Mouse (Mus musculus) kidney, embryonic 15.5 days (tissue): ENCODE measurements at regions not wholly inside any gene's neighbourhood (a gene's known extent, or its start where the extent isn't known, plus 50 kb on each side); places are given as distances from the start of the nearest gene placed in this dataset.

ENCODE experiments used
- ATAC-seq: fragments of 200-750 bp; cut with Nextera tagmentation; replicated peaks from 2 replicates; pipeline ENCODE4 v1.8.0; 2017; ENCODE audit warnings: moderate TSS enrichment; ENCODE audit not compliant: low FRiP score
- H3K27ac ChIP-seq: fragments of 300-500 bp; sonication (generic); 2 replicates; pipeline ENCODE4 v1.5.1; 2015; ENCODE audit warnings: mild to moderate bottlenecking, inconsistent platforms
- H3K27me3 ChIP-seq: fragments of 300-500 bp; sonication (generic); 2 replicates; pipeline ENCODE4 v1.6.1; 2015; ENCODE audit warnings: inconsistent platforms
- H3K36me3 ChIP-seq: fragments of 300-500 bp; sonication (generic); 2 replicates; pipeline ENCODE4 v1.6.1; 2015; ENCODE audit warnings: inconsistent platforms
- H3K4me1 ChIP-seq: fragments of 300-500 bp; sonication (generic); 2 replicates; pipeline ENCODE4 v1.6.1; 2015; ENCODE audit warnings: inconsistent platforms
- H3K4me2 ChIP-seq: fragments of 300-500 bp; sonication (generic); 2 replicates; pipeline ENCODE4 v1.6.1; 2015; ENCODE audit warnings: moderate library complexity, mild to moderate bottlenecking, inconsistent platforms
- H3K4me3 ChIP-seq: fragments of 300-500 bp; sonication (generic); replicated peaks from 2 replicates; pipeline ENCODE4 v1.5.1; 2015; ENCODE audit warnings: mild to moderate bottlenecking, inconsistent platforms
- H3K9ac ChIP-seq: fragments of 300-500 bp; sonication (generic); 2 replicates; pipeline ENCODE4 v1.6.1; 2015; ENCODE audit warnings: mild to moderate bottlenecking, inconsistent platforms
- H3K9me3 ChIP-seq: fragments of 300-500 bp; sonication (generic); replicated peaks from 2 replicates; pipeline ENCODE4 v1.6.1; 2016; ENCODE audit warnings: inconsistent platforms
- WGBS: fragments of 180-500 bp; shearing (Covaris S2); methylation state at CpG from one replicate; pipeline ENCODE4 v1.1.7; 2015; ENCODE audit warnings: mixed read lengths; 5-methylcytosine and 5-hydroxymethylcytosine counted together

DNA sequence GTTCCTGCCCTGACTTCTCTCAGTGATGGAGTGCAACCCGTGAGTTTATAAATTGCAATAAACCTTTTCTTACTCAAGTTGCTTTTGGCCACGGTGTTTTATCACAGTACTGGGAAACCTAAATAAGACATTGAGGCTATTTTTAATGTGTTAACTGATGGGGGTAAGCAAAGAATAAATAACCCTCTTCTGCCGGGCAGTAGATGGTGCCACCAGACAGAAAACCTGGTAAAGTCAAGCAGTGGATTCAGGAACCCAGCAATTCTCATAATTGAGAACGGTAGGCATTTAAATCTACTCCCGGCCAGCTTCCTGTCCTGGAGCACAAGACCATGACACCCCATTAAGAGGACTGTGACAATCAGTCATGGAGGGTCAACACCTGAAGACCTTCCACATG, 136.5 kb downstream of the Snx19 start:
- ATAC-seq = no peak
- 68% methylated on average over 5 of the region's 5 CpGs for WGBS

DNA sequence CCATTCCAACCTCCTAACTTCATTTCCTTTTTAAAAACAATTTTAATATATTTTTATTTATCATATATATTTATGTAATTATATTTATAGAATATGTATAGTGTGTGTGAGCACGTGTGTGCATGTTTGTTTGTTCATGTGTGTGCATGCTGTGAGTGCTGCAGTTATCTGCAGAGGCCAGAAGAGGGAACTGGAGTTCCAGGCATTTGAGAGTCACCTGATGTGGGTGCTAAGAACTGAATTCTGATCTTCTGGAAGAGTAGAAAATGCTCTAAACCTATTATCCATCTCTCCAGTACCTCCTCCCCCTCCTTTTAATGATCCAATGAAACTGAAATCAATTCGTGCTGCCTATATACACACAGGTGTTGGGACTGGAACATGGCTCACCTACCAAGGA, 128.0 kb downstream of the Snx19 start:
- Histone ChIP-seq H3K4me3 (no peak overlapping the region), H3K36me3 (no peaks in the 10 kb centered on the region), H3K4me2 (no peak overlapping the region), H3K9me3 (no peaks in the 10 kb centered on the region), H3K27ac (no peak overlapping the region), H3K4me1 (no peaks in the 10 kb centered on the region), H3K27me3 (no peaks in the 10 kb centered on the region), H3K9ac (no peak overlapping the region)
- WGBS = 85% methylated on average over 2 of the region's 2 CpGs
- no peak for ATAC-seq

More for the DNA sequence above, 136.5 kb downstream of the Snx19 start:
- no peak overlapping the region for H3K27ac ChIP-seq
- no peaks in the 10 kb centered on the region for H3K27me3 ChIP-seq
- H3K4me2 ChIP-seq = no peak overlapping the region
- no peaks in the 10 kb centered on the region for H3K36me3 ChIP-seq
- H3K4me1 ChIP-seq = no peaks in the 10 kb centered on the region
- no peak overlapping the region for H3K4me3 ChIP-seq
- no peaks in the 10 kb centered on the region for H3K9me3 ChIP-seq
- H3K9ac ChIP-seq = no peak overlapping the region

DNA sequence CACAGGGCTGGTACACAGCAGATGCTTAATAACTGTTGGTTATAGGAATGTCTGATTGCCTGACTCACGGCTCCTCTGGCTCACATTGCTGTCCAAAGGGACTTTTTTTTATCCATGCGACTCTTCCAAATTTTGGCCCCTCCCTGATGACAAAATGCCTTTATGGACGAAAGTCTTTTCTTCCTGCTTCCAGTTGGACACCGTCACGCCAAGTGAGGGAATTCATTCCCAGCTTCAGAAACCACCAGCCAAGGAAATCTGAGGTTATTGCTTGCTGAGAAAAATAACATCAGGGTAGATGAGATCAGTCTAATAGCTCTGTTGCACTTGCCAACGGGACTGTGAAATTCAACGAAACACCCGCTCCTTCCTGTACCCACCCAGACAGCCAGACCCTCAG, 125.8 kb downstream of the Snx19 start:
- H3K9ac ChIP-seq = no peak overlapping the region
- no peaks in the 10 kb centered on the region for H3K27me3 ChIP-seq
- H3K9me3 ChIP-seq = no peaks in the 10 kb centered on the region
- no peak overlapping the region for H3K27ac ChIP-seq
- no peaks in the 10 kb centered on the region for H3K4me1 ChIP-seq
- no peak for ATAC-seq
- no peak overlapping the region for H3K4me3 ChIP-seq
- H3K36me3 ChIP-seq = no peaks in the 10 kb centered on the region
- 87% methylated on average over 8 of the region's 8 CpGs for WGBS
- H3K4me2 ChIP-seq = no peak overlapping the region

DNA sequence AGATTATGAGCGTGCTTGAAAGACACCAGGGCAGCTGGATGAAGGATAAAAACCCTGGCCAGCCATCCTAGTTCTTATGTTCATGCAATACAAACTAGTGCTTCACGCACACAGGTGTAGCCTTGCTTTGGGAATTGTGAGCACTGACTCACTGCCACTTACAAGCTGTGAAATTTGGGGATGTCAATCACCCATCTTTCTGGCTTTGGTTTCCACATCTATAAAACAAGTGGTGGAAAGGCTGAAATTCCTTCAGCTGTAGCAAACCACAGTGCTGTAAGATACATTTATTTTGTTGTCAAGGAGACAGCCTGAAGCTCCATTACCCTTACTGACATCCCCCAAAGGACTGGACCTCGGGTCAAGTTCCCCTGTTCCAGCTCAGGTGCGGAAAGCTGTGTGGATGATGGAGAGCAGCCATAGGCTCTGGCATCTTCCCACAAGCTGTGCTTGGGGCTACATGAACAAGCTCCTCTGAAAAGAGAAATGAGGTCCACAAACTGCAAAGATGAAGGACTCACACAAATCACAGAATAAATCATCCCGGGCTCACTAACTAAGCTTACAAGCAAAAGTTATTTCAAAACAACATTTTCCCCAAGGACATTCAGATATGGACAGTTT, 123.1 kb downstream of the Snx19 start:
- H3K4me3 ChIP-seq = no peak overlapping the region
- H3K9me3 ChIP-seq = no peaks in the 10 kb centered on the region
- WGBS = 64% methylated on average over 5 of the region's 5 CpGs

DNA sequence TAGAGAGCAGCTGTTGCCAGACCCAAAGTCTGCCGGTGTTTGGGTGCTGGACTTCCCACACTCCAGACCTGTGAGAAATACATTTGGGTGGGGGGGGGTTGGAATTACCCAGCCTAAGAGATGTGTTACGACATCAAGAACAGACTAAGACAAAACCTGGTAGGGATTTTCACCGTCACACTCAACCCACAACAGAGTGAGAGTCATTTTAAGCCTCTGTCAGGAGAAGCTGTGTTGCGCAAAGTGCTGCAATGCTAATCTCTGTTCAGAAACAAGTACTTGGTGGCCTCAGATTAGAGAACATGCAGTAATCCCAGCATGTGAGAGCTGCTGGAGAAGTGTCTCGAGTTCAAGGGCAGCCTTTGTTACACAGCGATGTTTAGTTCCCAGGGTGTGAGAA, 113.0 kb downstream of the Snx19 start:
- H3K4me1 ChIP-seq = 0 out of 2 replicates have a peak, but pooled peaks cover 2% of the 10 kb centered on the region
- no peaks in the 10 kb centered on the region for H3K27me3 ChIP-seq
- no peak overlapping the region for H3K4me3 ChIP-seq
- WGBS = 89% methylated on average over 6 of the region's 6 CpGs
- no peak overlapping the region for H3K27ac ChIP-seq
- no peak for ATAC-seq
- H3K9me3 ChIP-seq = no peaks in the 10 kb centered on the region
- H3K9ac ChIP-seq = no peak overlapping the region
- H3K36me3 ChIP-seq = no peaks in the 10 kb centered on the region
- H3K4me2 ChIP-seq = no peak overlapping the region

More for the DNA sequence above, 123.1 kb downstream of the Snx19 start:
- Histone ChIP-seq H3K27me3 (no peaks in the 10 kb centered on the region), H3K9ac (no peak overlapping the region), H3K4me1 (no peaks in the 10 kb centered on the region), H3K4me2 (no peak overlapping the region), H3K27ac (no peak overlapping the region), H3K36me3 (no peaks in the 10 kb centered on the region)
- no peak for ATAC-seq

DNA sequence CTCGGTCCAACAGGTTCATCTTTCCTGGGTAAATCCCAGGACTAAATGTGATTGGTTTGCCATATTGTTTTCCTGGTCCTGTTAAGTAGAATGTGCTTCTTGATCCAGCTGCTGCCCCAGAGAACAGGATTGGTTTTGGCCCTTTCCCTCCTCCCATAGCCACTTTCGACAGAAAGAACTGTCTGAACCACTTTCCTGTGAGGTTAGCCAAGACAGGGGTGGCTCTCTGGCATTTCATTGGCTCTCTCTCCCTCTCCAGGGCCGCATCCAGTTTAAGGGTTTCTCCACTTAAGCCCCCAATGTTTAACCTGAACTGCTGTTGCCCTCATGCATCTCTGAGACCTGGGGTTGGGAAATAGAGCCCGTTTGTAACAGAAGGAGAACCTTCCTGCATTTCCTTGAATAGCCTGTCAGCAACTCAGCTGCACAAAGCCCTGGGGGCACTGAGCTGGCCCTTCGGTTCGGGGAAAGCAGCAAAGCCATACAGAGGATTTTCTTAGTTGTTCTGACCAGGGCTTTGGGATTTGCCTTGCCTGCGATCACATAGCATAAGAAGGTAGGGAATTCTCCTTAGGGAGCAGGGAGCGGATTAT, 109.7 kb downstream of the Snx19 start:
- Histone ChIP-seq H3K9ac (no peak overlapping the region), H3K27me3 (no peaks in the 10 kb centered on the region), H3K9me3 (no peaks in the 10 kb centered on the region), H3K36me3 (no peaks in the 10 kb centered on the region), H3K4me2 (no peak overlapping the region), H3K4me1 (0 out of 2 replicates have a peak, but pooled peaks cover 2% of the 10 kb centered on the region), H3K4me3 (no peak overlapping the region), H3K27ac (no peak overlapping the region)
- 47% methylated on average over 8 of the region's 8 CpGs for WGBS
- no peak for ATAC-seq

DNA sequence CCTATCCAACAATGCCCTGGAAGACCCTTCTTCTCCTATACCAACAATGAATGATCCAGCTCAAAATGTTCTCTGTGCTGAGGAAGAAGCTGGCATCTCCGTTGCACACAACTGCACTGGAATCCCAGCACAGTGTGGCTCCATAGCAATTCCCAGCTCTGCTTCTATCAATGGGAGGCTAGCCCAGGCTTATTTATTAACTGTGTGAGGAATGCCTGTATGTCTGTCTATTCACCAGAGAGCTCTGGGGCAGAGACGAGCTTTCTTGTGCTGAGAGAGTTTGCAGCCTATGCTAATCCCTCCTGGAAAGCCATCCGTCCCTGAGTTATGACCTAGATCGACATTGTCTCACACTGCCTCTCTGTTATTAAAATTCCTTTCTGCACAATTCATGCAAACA, 108.1 kb downstream of the Snx19 start:
- Histone ChIP-seq H3K27ac (no peak overlapping the region), H3K9me3 (no peaks in the 10 kb centered on the region), H3K4me1 (0 out of 2 replicates have a peak, but pooled peaks cover 2% of the 10 kb centered on the region), H3K27me3 (no peaks in the 10 kb centered on the region), H3K4me3 (no peak overlapping the region), H3K9ac (no peak overlapping the region), H3K4me2 (no peak overlapping the region), H3K36me3 (no peaks in the 10 kb centered on the region)
- ATAC-seq = no peak
- WGBS = 60% methylated on average over 4 of the region's 4 CpGs

DNA sequence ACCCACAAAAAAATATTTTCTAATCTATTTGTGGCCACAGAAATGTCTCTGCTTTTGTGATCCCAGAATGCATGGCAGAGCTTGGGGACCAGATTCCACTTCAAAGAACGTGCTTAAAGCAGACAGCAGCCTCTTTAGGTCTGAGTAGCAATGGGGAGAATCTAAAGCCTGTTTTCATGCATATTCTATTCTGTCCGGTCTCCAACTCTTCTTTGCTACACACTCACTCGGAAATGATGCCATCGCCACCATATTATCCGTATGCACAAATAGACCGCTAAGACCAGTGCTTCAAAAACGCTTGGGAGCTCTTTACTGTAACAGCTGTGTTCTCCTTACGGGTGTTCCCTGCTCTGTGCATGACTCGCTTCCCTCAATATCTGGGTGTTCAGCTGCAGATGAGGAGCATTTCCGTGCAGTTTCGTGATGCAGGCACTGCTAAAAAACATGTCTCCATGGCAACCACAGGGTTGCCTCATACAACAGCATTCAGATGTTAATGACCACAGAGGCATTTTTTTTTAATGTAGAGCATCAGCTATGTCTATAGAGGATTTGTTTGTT, 107.0 kb downstream of the Snx19 start:
- H3K9ac ChIP-seq = no peak overlapping the region
- no peak overlapping the region for H3K27ac ChIP-seq
- ATAC-seq = no peak

DNA sequence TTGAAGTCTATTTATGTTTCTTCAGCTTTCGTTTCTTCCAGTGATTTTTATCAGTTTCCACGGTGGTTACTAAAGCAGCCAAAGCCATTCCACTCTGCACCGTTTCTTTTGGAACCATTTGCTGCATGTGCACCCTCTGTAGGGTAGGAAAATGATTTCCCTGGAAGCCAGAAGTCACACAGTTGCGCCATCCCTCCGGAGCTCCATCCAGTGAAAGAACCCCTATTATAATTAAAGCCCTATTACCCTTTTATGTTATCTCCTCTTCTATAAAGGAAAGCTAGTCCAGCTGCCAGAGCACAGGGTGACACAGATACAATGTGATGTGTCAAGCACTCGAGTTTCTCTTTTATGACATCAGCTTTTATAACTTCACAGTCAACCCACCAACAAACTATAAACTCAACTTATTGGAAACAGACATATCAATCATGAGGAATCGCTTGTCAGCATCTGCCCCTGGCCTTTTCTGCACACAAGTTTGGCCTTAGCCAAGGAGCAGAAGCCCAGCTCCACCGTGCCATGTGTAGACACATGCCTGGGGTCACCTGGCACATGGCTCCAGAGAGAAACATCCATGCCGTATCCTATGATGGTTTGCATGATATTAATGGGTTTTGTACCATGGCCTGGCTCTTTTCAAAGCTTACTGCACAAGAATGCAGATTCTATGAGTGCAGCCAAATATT, 106.3 kb downstream of the Snx19 start:
- no peak overlapping the region for H3K27ac ChIP-seq
- no peaks in the 10 kb centered on the region for H3K27me3 ChIP-seq
- no peak overlapping the region for H3K4me2 ChIP-seq
- H3K9ac ChIP-seq = no peak overlapping the region
- ATAC-seq = no peak
- no peaks in the 10 kb centered on the region for H3K9me3 ChIP-seq
- 0 out of 2 replicates have a peak, but pooled peaks cover 2% of the 10 kb centered on the region for H3K4me1 ChIP-seq
- H3K36me3 ChIP-seq = no peaks in the 10 kb centered on the region
- 59% methylated on average over 9 of the region's 9 CpGs for WGBS
- H3K4me3 ChIP-seq = no peak overlapping the region

More for the DNA sequence above, 107.0 kb downstream of the Snx19 start:
- Histone ChIP-seq H3K4me2 (no peak overlapping the region), H3K4me1 (0 out of 2 replicates have a peak, but pooled peaks cover 2% of the 10 kb centered on the region), H3K4me3 (no peak overlapping the region), H3K27me3 (no peaks in the 10 kb centered on the region), H3K36me3 (no peaks in the 10 kb centered on the region), H3K9me3 (no peaks in the 10 kb centered on the region)
- 86% methylated on average over 11 of the region's 11 CpGs for WGBS

DNA sequence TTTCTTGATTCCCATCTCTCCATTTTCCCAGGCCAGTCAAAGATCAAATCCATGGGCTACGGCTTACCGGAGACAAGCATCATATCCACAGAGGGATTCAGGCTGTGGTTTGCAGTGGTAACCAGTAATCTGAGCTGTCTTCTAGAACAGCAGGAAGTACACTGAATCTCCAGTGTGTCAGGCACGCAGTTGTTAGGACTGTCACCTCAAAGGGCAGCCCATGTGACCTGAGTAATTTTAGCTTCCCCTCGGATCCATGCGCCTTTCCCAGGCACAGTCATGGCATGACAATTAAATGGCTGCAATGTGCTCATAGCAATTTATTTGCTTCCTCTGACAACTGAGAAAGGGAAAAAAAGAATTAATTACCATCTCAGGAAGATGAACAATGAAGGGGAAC, 98.2 kb downstream of the Snx19 start:
- no peaks in the 10 kb centered on the region for H3K36me3 ChIP-seq
- no peak for ATAC-seq
- 38% methylated on average over 5 of the region's 5 CpGs for WGBS
- 0 out of 2 replicates have a peak, but pooled peaks cover 5% of the 10 kb centered on the region for H3K4me1 ChIP-seq
- H3K4me3 ChIP-seq = no peak overlapping the region
- H3K9me3 ChIP-seq = no peaks in the 10 kb centered on the region
- H3K9ac ChIP-seq = no peak overlapping the region
- no peaks in the 10 kb centered on the region for H3K27me3 ChIP-seq
- H3K4me2 ChIP-seq = no peak overlapping the region
- H3K27ac ChIP-seq = no peak overlapping the region

DNA sequence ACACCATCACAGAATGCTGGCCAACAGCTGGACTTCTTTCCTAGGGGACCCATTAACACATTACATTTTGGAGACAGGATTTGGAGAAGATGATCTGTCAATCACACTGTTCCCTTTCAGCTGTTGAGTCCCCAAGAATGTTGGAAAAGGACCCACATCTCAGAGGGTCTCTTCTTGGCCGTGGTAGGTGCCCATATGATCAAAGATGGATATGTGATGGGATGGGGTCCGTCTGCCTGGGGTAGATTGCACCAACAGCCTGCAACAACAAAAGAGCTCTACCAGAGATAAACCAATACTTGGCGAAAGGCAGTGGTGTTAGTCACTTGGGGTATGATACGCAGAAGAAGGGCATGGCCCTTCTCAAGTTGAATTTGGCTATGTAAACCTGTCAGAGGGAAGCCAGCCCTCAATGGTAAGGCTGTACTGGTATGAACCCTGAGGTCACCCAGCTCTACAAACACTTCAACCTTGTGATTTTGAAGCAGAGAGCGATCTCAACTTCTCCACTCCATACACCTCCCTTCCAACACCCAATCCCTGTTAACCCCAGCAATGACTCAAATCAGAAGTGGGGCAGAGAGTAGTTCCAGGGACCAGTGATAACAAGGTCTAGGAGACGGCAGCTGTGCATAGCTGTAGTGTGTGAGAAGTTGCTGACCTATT, 97.6 kb downstream of the Snx19 start:
- Histone ChIP-seq H3K4me2 (no peak overlapping the region), H3K27ac (no peak overlapping the region)
- WGBS = 87% methylated on average over 6 of the region's 6 CpGs

DNA sequence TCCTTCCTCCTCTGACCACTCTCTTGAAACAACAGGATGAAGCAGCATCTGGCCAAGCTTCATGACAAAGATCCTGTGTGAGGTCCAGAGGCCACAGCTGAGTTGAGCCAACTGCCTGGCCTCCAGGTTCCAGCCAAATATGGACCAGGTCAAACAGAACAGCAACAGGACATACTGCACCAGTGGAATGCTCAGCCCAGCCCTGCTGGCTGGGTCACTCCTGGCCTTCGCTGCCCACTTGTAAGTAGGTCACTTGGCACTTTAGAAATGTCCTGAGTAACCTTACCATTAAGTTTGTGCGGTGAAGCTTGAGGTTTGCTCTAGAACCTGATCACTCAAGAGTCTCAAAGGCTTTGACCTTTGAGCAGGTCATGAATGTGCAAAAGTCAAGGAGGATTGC, 96.9 kb downstream of the Snx19 start:
- Histone ChIP-seq H3K4me1 (0 out of 2 replicates have a peak, but pooled peaks cover 5% of the 10 kb centered on the region), H3K9ac (no peak overlapping the region), H3K27ac (no peak overlapping the region), H3K9me3 (no peaks in the 10 kb centered on the region), H3K4me2 (no peak overlapping the region), H3K36me3 (no peaks in the 10 kb centered on the region), H3K4me3 (no peak overlapping the region), H3K27me3 (no peaks in the 10 kb centered on the region)
- 83% methylated on average over 2 of the region's 2 CpGs for WGBS
- no peak for ATAC-seq

More for the DNA sequence above, 97.6 kb downstream of the Snx19 start:
- Histone ChIP-seq H3K9ac (no peak overlapping the region), H3K9me3 (no peaks in the 10 kb centered on the region), H3K27me3 (no peaks in the 10 kb centered on the region), H3K4me3 (no peak overlapping the region), H3K36me3 (no peaks in the 10 kb centered on the region), H3K4me1 (0 out of 2 replicates have a peak, but pooled peaks cover 5% of the 10 kb centered on the region)
- no peak for ATAC-seq
